Mouse (Mus musculus) brain, embryonic 14.5 days (tissue): Measurements from ENCODE around the gene Itga5. TPM values are rescaled to one million over a fixed set of nuclear protein-coding genes. Genes with fewer than 3 reads are reported as not detected.

Source experiments
- DNase-seq: peaks from one replicate; pipeline ENCODE4 v3.0.0-alpha.2; 2011; ENCODE audit warnings: low read depth
- CTCF ChIP-seq: fragments of 200-500 bp; IDR thresholded peaks from 2 replicates; pipeline ENCODE4 v1.5.1; 2012; ENCODE audit warnings: inconsistent platforms, mild to moderate bottlenecking, moderate library complexity, borderline replicate concordance; ENCODE audit not compliant: insufficient read depth, insufficient read length; ENCODE audit errors: extremely low read depth
- POLR2A ChIP-seq: fragments of 200-500 bp; IDR thresholded peaks from 2 replicates; pipeline ENCODE4 v1.6.1; 2012; ENCODE audit warnings: mild to moderate bottlenecking, inconsistent platforms, borderline replicate concordance; ENCODE audit not compliant: poor library complexity, insufficient read depth, insufficient read length, severe bottlenecking; ENCODE audit errors: extremely low read depth
- polyA plus RNA-seq: library from polyadenylated mRNA; depleted of rRNA; stranded (reverse); fragments of >200 nt; gene quantifications from 2 replicates; pipeline ENCODE4 v1.2.3, GENCODE M21; 2012; rRNA removed

Gene Itga5
- polyA plus RNA-seq, 1 experiment, result 11.1 TPM

- DNase-seq, result peak; percentile 68
- TF ChIP-seq CTCF, result no peak
- no peak for TF ChIP-seq POLR2A
These were observed 68.5 kb downstream of the Itga5 start for GRCm38 (mm10) chr15:103298026-103298425.

DNA sequence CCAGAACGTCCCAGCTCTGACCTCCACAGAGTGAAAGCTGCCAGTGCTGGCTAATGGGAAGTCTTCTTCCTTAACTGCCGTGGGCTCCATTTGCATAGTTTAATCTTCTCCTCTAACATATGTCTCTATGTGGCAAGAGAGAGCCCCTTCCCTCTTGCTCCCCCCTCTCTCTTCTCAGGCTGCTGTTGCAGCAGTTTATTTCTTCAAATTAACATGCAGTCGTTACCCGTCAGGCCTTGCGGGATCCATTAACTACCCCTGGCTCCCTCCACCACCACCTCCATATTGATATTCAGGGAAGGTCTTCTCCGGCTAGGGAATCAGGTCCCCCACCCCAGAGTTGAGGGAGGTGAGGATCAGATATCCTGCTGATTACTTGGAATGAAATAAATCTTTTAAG, 69.2 kb downstream of the Itga5 start:
- no peak for TF ChIP-seq POLR2A
- TF ChIP-seq CTCF, result no peak
- DNase-seq, result peak; percentile 78

- TF ChIP-seq POLR2A (no peak), CTCF (no peak)
These were observed 70.7 kb downstream of the Itga5 start for GRCm38 (mm10) chr15:103295851-103296250.

GRCm38 (mm10) chr15:103294649-103295048, 71.9 kb downstream of the Itga5 start:
- no peak for TF ChIP-seq POLR2A

More at GRCm38 (mm10) chr15:103295851-103296250, 70.7 kb downstream of the Itga5 start:
- peak; percentile 27 for DNase-seq

More at GRCm38 (mm10) chr15:103294649-103295048, 71.9 kb downstream of the Itga5 start:
- no peak for DNase-seq

Other genes starting within 250 kb of the Itga5 start
- gene Smug1, start 199.7 kb downstream of the Itga5 start, polyA plus RNA-seq, result 30.5 and 31.6 TPM in 2 replicates
- gene Cbx5, start 126.9 kb downstream of the Itga5 start, polyA plus RNA-seq, result 101 and 118 TPM in 2 replicates
- gene Hnrnpa1, start 126.3 kb downstream of the Itga5 start, polyA plus RNA-seq, result 976 and 1,085 TPM in 2 replicates
- gene Nfe2, start 108.4 kb downstream of the Itga5 start, polyA plus RNA-seq, result 0.53 and 1.2 TPM in 2 replicates
- 165 and 192 TPM in 2 replicates for gene Copz1, start 94.0 kb downstream of the Itga5 start, polyA plus RNA-seq
- 0.30 and 0.33 TPM in 2 replicates for gene Gpr84, start 56.2 kb downstream of the Itga5 start, polyA plus RNA-seq
- gene Zfp385a, start 26.7 kb downstream of the Itga5 start, polyA plus RNA-seq, result 20.3 and 37.5 TPM in 2 replicates
- gene Gtsf1, start 63.7 kb upstream of the Itga5 start, polyA plus RNA-seq, result not detected in 2 replicates
- not detected in 2 replicates for gene Gtsf2, start 81.7 kb upstream of the Itga5 start, polyA plus RNA-seq
- 1.6 and 2.2 TPM in 2 replicates for gene Nckap1l, start 87.0 kb upstream of the Itga5 start, polyA plus RNA-seq
- 92.4 and 94.5 TPM in 2 replicates for gene Pde1b, start 136.3 kb upstream of the Itga5 start, polyA plus RNA-seq
- 63.5 and 68.4 TPM in 2 replicates for gene Ppp1r1a, start 171.2 kb upstream of the Itga5 start, polyA plus RNA-seq
- not detected in 2 replicates for gene Glycam1, start 198.3 kb upstream of the Itga5 start, polyA plus RNA-seq